Mouse (Mus musculus): ENCODE data around the gene Tlcd1. TPM values are rescaled to one million over a fixed set of nuclear protein-coding genes. Genes with fewer than 3 reads are reported as not detected.

Tlcd1 gene
- polyA plus RNA-seq, 1 experiment: 17.4 TPM

DNA sequence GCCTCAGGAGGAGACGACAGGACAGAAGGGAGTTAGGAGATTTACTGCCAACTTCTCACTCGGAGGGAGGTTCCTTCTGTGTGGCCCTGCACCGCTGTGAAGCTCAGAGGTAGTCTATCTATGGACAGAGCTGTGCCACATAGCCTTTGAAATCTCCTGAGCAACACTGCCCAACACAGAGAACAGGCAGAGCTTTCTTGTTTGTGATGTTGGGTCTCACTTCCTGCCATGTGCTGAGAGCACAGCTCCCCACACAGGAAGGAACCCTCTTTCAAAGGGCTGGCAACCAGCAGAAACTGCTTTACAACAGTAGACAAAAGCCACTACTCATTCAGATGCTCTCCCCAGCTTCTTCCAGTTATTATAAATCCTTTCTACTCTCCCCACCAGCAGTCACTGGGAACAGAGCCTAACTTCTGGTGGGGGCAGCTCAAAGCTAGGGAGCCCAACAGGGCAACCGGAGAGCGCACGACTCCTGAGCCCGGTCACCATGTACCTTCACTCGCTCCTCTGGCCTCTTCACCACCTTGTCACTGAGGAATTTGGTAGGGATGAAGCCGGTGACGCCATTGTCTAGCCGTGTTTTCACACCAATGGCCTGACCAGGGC lies 39.3 kb downstream of the Tlcd1 start:
- H3ac ChIP-seq (ENCODE audit: control insufficient read depth, insufficient read length): no peak overlapping the region
- no peak overlapping the region for H3K4me2 ChIP-seq (ENCODE audit: low read depth)
- H3K79me2 ChIP-seq (ENCODE audit: control insufficient read depth, insufficient read depth): no peaks in the 10 kb centered on the region
- H3K36me3 ChIP-seq (ENCODE audit: control insufficient read depth, insufficient read depth): peaks cover 94% of the 10 kb centered on the region
- no peak overlapping the region for H3K4me3 ChIP-seq
- TF ChIP-seq USF1 (IDR thresholded peaks at IDR 0.05; ENCODE audit: low read depth) (no peak), TCF3 (IDR thresholded peaks at IDR 0.05; ENCODE audit: insufficient read length, low read depth) (no peak), MAX (IDR thresholded peaks at IDR 0.05; ENCODE audit: low read depth) (no peak), MYOG (IDR thresholded peaks at IDR 0.05; ENCODE audit: control insufficient read depth in 1 of 3, insufficient read depth in 1 of 3, insufficient read length in 2 of 3, low read depth in 2 of 3) (no peak), TCF12 (IDR thresholded peaks at IDR 0.05; ENCODE audit: insufficient read depth, poor library complexity, severe bottlenecking) (no peak), CEBPB (IDR thresholded peaks at IDR 0.05; ENCODE audit: insufficient read depth, poor library complexity, severe bottlenecking) (no peak), REST (IDR thresholded peaks at IDR 0.05; ENCODE audit: insufficient read depth, insufficient read length) (no peak), E2F4 (IDR thresholded peaks at IDR 0.05; ENCODE audit: insufficient read depth) (no peak), POLR2A (IDR thresholded peaks at IDR 0.05; ENCODE audit: insufficient read length, low read depth) (no peak), SRF (IDR thresholded peaks at IDR 0.05; ENCODE audit: control insufficient read depth, insufficient read length, low read depth) (no peak), POLR2AphosphoS2 (IDR thresholded peaks at IDR 0.05; ENCODE audit: insufficient read length, low read depth) (no peak), MYOD1 (IDR thresholded peaks at IDR 0.05; ENCODE audit: control insufficient read depth in 1 of 3, insufficient read length in 2 of 3, low read depth in 2 of 3) (no peak)
- no peaks in the 10 kb centered on the region for H3K27me3 ChIP-seq (ENCODE audit: control insufficient read depth, insufficient read depth, insufficient read length)

GRCm38 (mm10) chr11:78223586-78223985 lies 47.1 kb downstream of the Tlcd1 start:
- TF ChIP-seq USF1 (IDR thresholded peaks at IDR 0.05; ENCODE audit: low read depth): no peak
- no peak for TF ChIP-seq MAX (IDR thresholded peaks at IDR 0.05; ENCODE audit: low read depth)
- no peak for TF ChIP-seq E2F4 (IDR thresholded peaks at IDR 0.05; ENCODE audit: insufficient read depth)
- Histone ChIP-seq H3K27me3 (ENCODE audit: control insufficient read depth, insufficient read depth, insufficient read length) (no peaks in the 10 kb centered on the region), H3ac (ENCODE audit: control insufficient read depth, insufficient read length) (no peak overlapping the region), H3K36me3 (ENCODE audit: control insufficient read depth, insufficient read depth) (peaks cover 93% of the 10 kb centered on the region), H3K4me3 (no peak overlapping the region), H3K4me2 (ENCODE audit: low read depth) (no peak overlapping the region), H3K79me2 (ENCODE audit: control insufficient read depth, insufficient read depth) (no peaks in the 10 kb centered on the region)

Other genes with a start within 250 kb of the Tlcd1 start
- not detected for gene Sez6, start 245.9 kb upstream of the Tlcd1 start, polyA plus RNA-seq (2012; fragmentation: generic; extraction: Trizol)
- gene Phf12, start 194.0 kb upstream of the Tlcd1 start, polyA plus RNA-seq (2012; fragmentation: generic; extraction: Trizol): 22.2 TPM
- 10.0 TPM for gene Dhrs13, start 144.4 kb upstream of the Tlcd1 start, polyA plus RNA-seq (2012; fragmentation: generic; extraction: Trizol)
- 78.8 TPM for gene Flot2, start 138.8 kb upstream of the Tlcd1 start, polyA plus RNA-seq (2012; fragmentation: generic; extraction: Trizol)
- gene Eral1, start 96.3 kb upstream of the Tlcd1 start, polyA plus RNA-seq (2012; fragmentation: generic; extraction: Trizol): 24.6 TPM
- gene Fam222b, start 82.1 kb upstream of the Tlcd1 start, polyA plus RNA-seq (2012; fragmentation: generic; extraction: Trizol): 16.1 TPM
- gene Traf4, start 11.1 kb upstream of the Tlcd1 start, polyA plus RNA-seq (2012; fragmentation: generic; extraction: Trizol): 206 TPM
- 9.6 TPM for gene Nek8, start within 50 bp of the Tlcd1 start, polyA plus RNA-seq (2012; fragmentation: generic; extraction: Trizol)
- gene Rpl23a, start 6.9 kb downstream of the Tlcd1 start, polyA plus RNA-seq (2012; fragmentation: generic; extraction: Trizol): 3,571 TPM
- 88.8 TPM for gene Rab34, start 11.7 kb downstream of the Tlcd1 start, polyA plus RNA-seq (2012; fragmentation: generic; extraction: Trizol)
- gene Proca1, start 16.7 kb downstream of the Tlcd1 start, polyA plus RNA-seq (2012; fragmentation: generic; extraction: Trizol): 0.14 TPM
- 98.6 TPM for gene Sdf2, start 69.0 kb downstream of the Tlcd1 start, polyA plus RNA-seq (2012; fragmentation: generic; extraction: Trizol)
- 42.3 TPM for gene Supt6, start 69.3 kb downstream of the Tlcd1 start, polyA plus RNA-seq (2012; fragmentation: generic; extraction: Trizol)
- 65.8 TPM for gene 2610507B11Rik, start 85.0 kb downstream of the Tlcd1 start, polyA plus RNA-seq (2012; fragmentation: generic; extraction: Trizol)
- gene BC030499, start 114.1 kb downstream of the Tlcd1 start, polyA plus RNA-seq (2012; fragmentation: generic; extraction: Trizol): 0.20 TPM
- gene Spag5, start 124.8 kb downstream of the Tlcd1 start, polyA plus RNA-seq (2012; fragmentation: generic; extraction: Trizol): 19.2 TPM
- gene Aldoc, start 146.3 kb downstream of the Tlcd1 start, polyA plus RNA-seq (2012; fragmentation: generic; extraction: Trizol): 1.7 TPM
- 50.2 TPM for gene Pigs, start 151.7 kb downstream of the Tlcd1 start, polyA plus RNA-seq (2012; fragmentation: generic; extraction: Trizol)
- gene Unc119, start 166.8 kb downstream of the Tlcd1 start, polyA plus RNA-seq (2012; fragmentation: generic; extraction: Trizol): 24.8 TPM
- gene Foxn1, start 209.8 kb downstream of the Tlcd1 start, polyA plus RNA-seq (2012; fragmentation: generic; extraction: Trizol): 0.01 TPM
- 0.01 TPM for gene Slc13a2, start 245.5 kb downstream of the Tlcd1 start, polyA plus RNA-seq (2012; fragmentation: generic; extraction: Trizol)